Mouse (Mus musculus): ENCODE data around the gene Gm20855.
"Not testable (repeated sequence)": the region's sequence is repeated elsewhere in the genome, so short reads cannot be mapped to it uniquely, and the experiment has no call there.

Gene Gm20855

GRCm38 (mm10) chrY:35131733-35132132 lies at the start of gene Gm20855:
Gene Gm20855 (minus strand): TSS chrY:35131833.
- in situ Hi-C loops (cut with MboI, MseI): not testable (repeated sequence)
